Mouse (Mus musculus) limb, embryonic 11.5 days (tissue): ENCODE measurements at regions not wholly inside any gene's neighbourhood (a gene's known extent, or its start where the extent isn't known, plus 50 kb on each side); places are given as distances from the start of the nearest gene placed in this dataset.

Experiments used
- ATAC-seq: fragments of 200-750 bp; cut with Nextera tagmentation; 2 replicates; pipeline ENCODE4 v1.8.0; 2017; ENCODE audit warnings: low read depth; ENCODE audit not compliant: insufficient number of reproducible peaks, low FRiP score, low TSS enrichment
- DNase-seq: peaks from one replicate; pipeline ENCODE4 v3.0.0-alpha.2; 2015; ENCODE audit warnings: low spot score
- H3K27ac ChIP-seq: fragments of 300-500 bp; sonication (generic); replicated peaks from 2 replicates; pipeline ENCODE4 v1.5.1; 2014; ENCODE audit warnings: low read depth, mild to moderate bottlenecking, low read length
- H3K27me3 ChIP-seq: fragments of 300-500 bp; sonication (generic); 2 replicates; pipeline ENCODE4 v1.6.1; 2014; ENCODE audit warnings: mild to moderate bottlenecking, low read length, mixed read lengths; ENCODE audit not compliant: control insufficient read depth, insufficient read depth
- H3K36me3 ChIP-seq: fragments of 300-500 bp; sonication (generic); 2 replicates; pipeline ENCODE4 v1.6.1; 2014; ENCODE audit warnings: mild to moderate bottlenecking, low read length, moderate library complexity, mixed read lengths; ENCODE audit not compliant: control insufficient read depth, insufficient read depth
- H3K4me1 ChIP-seq: fragments of 300-500 bp; sonication (generic); 2 replicates; pipeline ENCODE4 v1.6.1; 2014; ENCODE audit warnings: low read length, mixed read lengths; ENCODE audit not compliant: control insufficient read depth, insufficient read depth
- H3K4me2 ChIP-seq: fragments of 300-500 bp; sonication (generic); 2 replicates; pipeline ENCODE4 v1.6.1; 2014; ENCODE audit warnings: low read depth, mild to moderate bottlenecking, moderate library complexity; ENCODE audit not compliant: severe bottlenecking
- H3K4me3 ChIP-seq: fragments of 300-500 bp; sonication (generic); 2 replicates; pipeline ENCODE4 v1.5.1; 2014; ENCODE audit warnings: low read depth, low read length
- H3K9ac ChIP-seq: fragments of 300-500 bp; sonication (generic); 2 replicates; pipeline ENCODE4 v1.6.1; 2014; ENCODE audit warnings: mild to moderate bottlenecking, low read length
- H3K9me3 ChIP-seq: fragments of 300-500 bp; sonication (generic); 2 replicates; pipeline ENCODE4 v1.6.1; 2016; ENCODE audit warnings: low read length; ENCODE audit not compliant: control insufficient read depth
- WGBS: fragments of 180-500 bp; shearing (Covaris S2); extraction: QIAGEN DNeasy Blood & Tissue Kit; methylation state at CpG from one replicate; pipeline ENCODE4 v1.1.7; 2014; 5-methylcytosine and 5-hydroxymethylcytosine counted together

GRCm38 (mm10) chr3:66695661-66696253 is 285.4 kb upstream of the Rsrc1 start:
- Histone ChIP-seq H3K4me1 (no peaks in the 10 kb centered on the region), H3K4me2 (no peak overlapping the region), H3K27me3 (no peaks in the 10 kb centered on the region), H3K36me3 (no peaks in the 10 kb centered on the region), H3K27ac (no peak overlapping the region), H3K9me3 (no peaks in the 10 kb centered on the region), H3K9ac (no peak overlapping the region), H3K4me3 (no peak overlapping the region)
- ATAC-seq (no peak), DNase-seq (no peak)
- 93% methylated on average over 6 of the region's 6 CpGs for WGBS

GRCm38 (mm10) chr3:66698083-66698482 is 283.1 kb upstream of the Rsrc1 start:
- no peak overlapping the region for H3K4me3 ChIP-seq
- no peak overlapping the region for H3K4me2 ChIP-seq
- H3K9ac ChIP-seq, result no peak overlapping the region
- H3K4me1 ChIP-seq, result no peaks in the 10 kb centered on the region
- H3K27ac ChIP-seq, result no peak overlapping the region
- no peaks in the 10 kb centered on the region for H3K27me3 ChIP-seq
- DNase-seq, result peak; percentile 8
- no peaks in the 10 kb centered on the region for H3K9me3 ChIP-seq
- WGBS, result 86% methylated on average over 5 of the region's 5 CpGs
- ATAC-seq, result no peak
- no peaks in the 10 kb centered on the region for H3K36me3 ChIP-seq

- ATAC-seq, result peak; percentile 86
- Histone ChIP-seq H3K27me3 (no peaks in the 10 kb centered on the region), H3K27ac (no peak overlapping the region), H3K4me1 (no peaks in the 10 kb centered on the region), H3K9me3 (no peaks in the 10 kb centered on the region), H3K9ac (no peak overlapping the region), H3K4me3 (no peak overlapping the region), H3K4me2 (no peak overlapping the region), H3K36me3 (no peaks in the 10 kb centered on the region)
- peak; percentile 43 for DNase-seq
- WGBS, result 63% methylated on average over 4 of the region's 4 CpGs
Measured at GRCm38 (mm10) chr3:66705766-66706165, 275.4 kb upstream of the Rsrc1 start.

- Histone ChIP-seq H3K4me1 (peaks cover 17% of the 10 kb centered on the region), H3K27me3 (no peaks in the 10 kb centered on the region; the same call in 1 of the 2 replicates), H3K9me3 (no peaks in the 10 kb centered on the region), H3K4me2 (no peak overlapping the region), H3K9ac (no peak overlapping the region), H3K36me3 (no peaks in the 10 kb centered on the region), H3K27ac (no peak overlapping the region), H3K4me3 (no peak overlapping the region)
- ATAC-seq (no peak), DNase-seq (no peak)
- WGBS, result 78% methylated on average over 1 of the region's 1 CpGs
Measured at GRCm38 (mm10) chr3:66735468-66735867, 245.7 kb upstream of the Rsrc1 start.

GRCm38 (mm10) chr3:66738201-66739062 is 242.8 kb upstream of the Rsrc1 start:
- no peak for DNase-seq
- Histone ChIP-seq H3K4me2 (no peak overlapping the region), H3K36me3 (no peaks in the 10 kb centered on the region), H3K27me3 (no peaks in the 10 kb centered on the region; the same call in 1 of the 2 replicates), H3K9ac (no peak overlapping the region), H3K9me3 (no peaks in the 10 kb centered on the region), H3K4me1 (peaks cover 18% of the 10 kb centered on the region), H3K4me3 (no peak overlapping the region), H3K27ac (no peak overlapping the region)
- 75% methylated on average over 12 of the region's 12 CpGs for WGBS
- ATAC-seq, result no peak

- Histone ChIP-seq H3K9ac (no peak overlapping the region), H3K27me3 (no peaks in the 10 kb centered on the region; the same call in 1 of the 2 replicates), H3K4me3 (no peak overlapping the region), H3K4me1 (peaks cover 18% of the 10 kb centered on the region), H3K27ac (peak overlapping the region; percentile 70), H3K36me3 (no peaks in the 10 kb centered on the region), H3K4me2 (peak overlapping the region; percentile 24; the same call in 1 of the 2 replicates), H3K9me3 (no peaks in the 10 kb centered on the region)
- ATAC-seq (0 out of 2 replicates have a peak, but pooled peaks have one; percentile 52), DNase-seq (no peak)
- 9% methylated on average over 7 of the region's 7 CpGs for WGBS
Measured at GRCm38 (mm10) chr3:66739356-66740014, 241.7 kb upstream of the Rsrc1 start.

- WGBS, result 17% methylated on average over 11 of the region's 11 CpGs
- Histone ChIP-seq H3K4me1 (peaks cover 17% of the 10 kb centered on the region), H3K36me3 (no peaks in the 10 kb centered on the region), H3K4me2 (no peak overlapping the region), H3K9ac (no peak overlapping the region), H3K27me3 (no peaks in the 10 kb centered on the region), H3K9me3 (no peaks in the 10 kb centered on the region), H3K4me3 (no peak overlapping the region), H3K27ac (no peak overlapping the region; the same call in 1 of the 2 replicates)
- DNase-seq (peak; percentile 77), ATAC-seq (peak; percentile 82)
Measured at GRCm38 (mm10) chr3:66744133-66744913, 236.9 kb upstream of the Rsrc1 start.
